Mouse (Mus musculus): ENCODE data around the gene Fkbpl. TPM values are rescaled to one million over a fixed set of nuclear protein-coding genes. Genes with fewer than 3 reads are reported as not detected.

Fkbpl gene
- polyA plus RNA-seq, 1 experiment from 2014 or later, result 9.7 TPM

- Histone ChIP-seq H3K4me3 (ENCODE audit: low read depth, low read length) (no peak overlapping the region), H3K4me1 (replicated peaks; ENCODE audit: control insufficient read depth, insufficient read depth, low read length) (no peaks in the 10 kb centered on the region), H3K4me2 (no peak overlapping the region), H3K9ac (ENCODE audit: low read depth, low read length) (no peak overlapping the region), H3K27ac (ENCODE audit: low read depth, low read length) (no peak overlapping the region), H3K36me3 (ENCODE audit: control insufficient read depth, insufficient read depth, low read length) (no peaks in the 10 kb centered on the region), H3K9me3 (ENCODE audit: control insufficient read depth, low read length) (no peaks in the 10 kb centered on the region), H3K27me3 (replicated peaks; ENCODE audit: control insufficient read depth, insufficient read depth, low read length) (peaks cover 38% of the 10 kb centered on the region)
- DNase-seq (ENCODE audit: low spot score) (no peak), ATAC-seq (replicated peaks; ENCODE audit: low FRiP score) (no peak)
- 60% methylated on average over 11 of the region's 11 CpGs for WGBS
Observed at GRCm38 (mm10) chr17:34681881-34682536, 37.4 kb downstream of the Fkbpl start.

- Histone ChIP-seq H3K4me1 (replicated peaks; ENCODE audit: control insufficient read depth, insufficient read depth, low read length) (no peaks in the 10 kb centered on the region), H3K27me3 (replicated peaks; ENCODE audit: control insufficient read depth, insufficient read depth, low read length) (peaks cover 34% of the 10 kb centered on the region), H3K4me3 (ENCODE audit: low read depth, low read length) (no peak overlapping the region), H3K9me3 (ENCODE audit: control insufficient read depth, low read length) (no peaks in the 10 kb centered on the region), H3K27ac (ENCODE audit: low read depth, low read length) (no peak overlapping the region), H3K4me2 (no peak overlapping the region), H3K9ac (ENCODE audit: low read depth, low read length) (no peak overlapping the region), H3K36me3 (ENCODE audit: control insufficient read depth, insufficient read depth, low read length) (no peaks in the 10 kb centered on the region)
- ATAC-seq (replicated peaks; ENCODE audit: low FRiP score), result no peak
- DNase-seq (ENCODE audit: low spot score), result no peak
- 74% methylated on average over 8 of the region's 8 CpGs for WGBS
Observed at GRCm38 (mm10) chr17:34683179-34683578, 38.6 kb downstream of the Fkbpl start.

- no peaks in the 10 kb centered on the region for H3K36me3 ChIP-seq (ENCODE audit: control insufficient read depth, insufficient read depth, low read length)
- no peak overlapping the region for H3K4me3 ChIP-seq (ENCODE audit: low read depth, low read length)
- no peak overlapping the region for H3K9ac ChIP-seq (ENCODE audit: low read depth, low read length)
- 69% methylated on average over 10 of the region's 10 CpGs for WGBS
- no peak for ATAC-seq (replicated peaks; ENCODE audit: low FRiP score)
- H3K4me2 ChIP-seq, result no peak overlapping the region
- no peaks in the 10 kb centered on the region for H3K9me3 ChIP-seq (ENCODE audit: control insufficient read depth, low read length)
- H3K4me1 ChIP-seq (replicated peaks; ENCODE audit: control insufficient read depth, insufficient read depth, low read length), result no peaks in the 10 kb centered on the region
- H3K27ac ChIP-seq (ENCODE audit: low read depth, low read length), result no peak overlapping the region
- DNase-seq (ENCODE audit: low spot score), result no peak
- H3K27me3 ChIP-seq (replicated peaks; ENCODE audit: control insufficient read depth, insufficient read depth, low read length), result peaks cover 28% of the 10 kb centered on the region
Observed at GRCm38 (mm10) chr17:34683686-34684220, 39.2 kb downstream of the Fkbpl start.

DNA sequence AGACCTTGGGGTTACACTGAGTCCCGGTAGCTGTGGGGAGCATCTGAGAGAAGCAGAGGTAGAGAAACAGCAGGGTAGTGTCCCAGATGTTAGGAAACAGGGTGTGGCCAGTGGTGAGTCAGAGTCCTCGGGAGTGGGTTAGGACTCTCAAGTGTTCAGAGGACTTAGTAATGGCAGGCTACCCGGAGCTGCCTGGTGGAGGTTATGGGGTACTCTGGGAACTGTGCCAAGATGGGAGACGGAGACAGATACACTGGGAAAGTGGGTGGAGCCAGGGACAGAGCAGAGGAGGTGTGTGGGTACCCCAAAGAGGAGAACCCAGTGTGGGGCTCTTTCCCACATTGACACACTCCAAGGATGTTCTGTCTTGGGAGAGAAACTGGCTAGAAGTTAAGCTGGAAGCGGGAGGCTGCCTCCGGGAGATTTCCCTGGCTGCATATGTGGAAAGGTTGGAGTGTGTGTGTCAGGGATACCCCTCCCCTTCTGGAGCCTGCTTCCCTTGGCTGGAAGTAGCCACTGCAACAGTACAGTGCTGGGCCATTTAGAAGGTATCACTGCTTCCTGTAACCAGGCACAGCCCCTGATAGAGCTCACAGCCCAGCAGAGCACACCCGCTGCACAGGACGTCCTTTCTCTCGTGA is 39.8 kb downstream of the Fkbpl start:
- peaks cover 22% of the 10 kb centered on the region for H3K27me3 ChIP-seq (replicated peaks; ENCODE audit: control insufficient read depth, insufficient read depth, low read length)
- no peaks in the 10 kb centered on the region for H3K9me3 ChIP-seq (ENCODE audit: control insufficient read depth, low read length)
- DNase-seq (ENCODE audit: low spot score), result no peak
- H3K36me3 ChIP-seq (ENCODE audit: control insufficient read depth, insufficient read depth, low read length), result no peaks in the 10 kb centered on the region
- no peak overlapping the region for H3K27ac ChIP-seq (ENCODE audit: low read depth, low read length)
- no peak overlapping the region for H3K4me2 ChIP-seq
- no peaks in the 10 kb centered on the region for H3K4me1 ChIP-seq (replicated peaks; ENCODE audit: control insufficient read depth, insufficient read depth, low read length)
- WGBS, result 62% methylated on average over 9 of the region's 9 CpGs
- no peak for ATAC-seq (replicated peaks; ENCODE audit: low FRiP score)
- H3K4me3 ChIP-seq (ENCODE audit: low read depth, low read length), result no peak overlapping the region
- no peak overlapping the region for H3K9ac ChIP-seq (ENCODE audit: low read depth, low read length)

DNA sequence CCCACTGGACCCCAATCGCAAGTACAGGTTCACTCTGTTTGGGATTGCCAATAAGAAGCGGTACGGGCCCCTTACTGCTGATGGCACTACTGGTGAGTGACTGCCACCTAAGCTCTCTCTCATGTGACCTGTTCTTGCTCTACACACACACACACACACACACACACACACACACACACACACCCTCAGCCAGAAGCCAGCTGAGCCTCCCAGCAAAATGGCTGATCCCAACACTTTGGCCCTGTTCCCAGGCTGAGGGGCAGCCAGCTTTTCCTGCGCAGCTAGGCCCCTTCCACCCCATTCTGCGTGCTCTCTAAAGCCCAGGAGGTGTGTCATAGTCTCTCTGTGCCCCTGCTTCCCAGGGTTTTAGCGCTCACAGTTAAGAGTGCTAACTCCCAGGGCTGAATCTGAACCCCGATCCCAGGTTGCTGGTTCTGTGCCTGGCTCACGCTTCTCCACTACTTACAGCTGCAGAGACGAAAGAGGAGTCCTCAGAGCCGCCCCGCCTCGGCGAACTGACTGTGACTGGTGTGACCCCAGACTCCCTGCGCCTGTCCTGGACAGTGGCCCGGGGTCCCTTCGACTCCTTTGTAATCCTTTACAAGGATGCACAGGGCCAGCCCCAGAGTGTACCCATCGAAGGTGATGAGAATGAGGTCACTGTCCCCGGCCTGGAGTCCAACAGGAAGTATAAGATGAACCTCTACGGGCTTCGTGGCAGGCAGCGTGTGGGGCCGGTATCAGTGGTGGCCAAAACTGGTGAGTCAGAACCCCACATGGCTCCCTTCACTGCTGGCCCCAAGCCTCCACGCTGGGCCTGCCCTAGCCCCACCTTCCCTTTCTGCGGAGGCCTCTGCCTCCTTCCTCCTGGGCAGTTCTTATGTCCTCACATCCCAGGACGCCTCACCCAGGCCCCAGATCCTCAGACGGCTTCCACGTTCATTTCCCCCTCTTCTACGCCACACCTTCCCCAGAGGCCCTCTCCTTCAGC is 40.9 kb downstream of the Fkbpl start:
- peaks cover 11% of the 10 kb centered on the region for H3K27me3 ChIP-seq (replicated peaks; ENCODE audit: control insufficient read depth, insufficient read depth, low read length)
- H3K4me3 ChIP-seq (ENCODE audit: low read depth, low read length), result no peak overlapping the region
- H3K4me2 ChIP-seq, result no peak overlapping the region
- no peak for ATAC-seq (replicated peaks; ENCODE audit: low FRiP score)
- no peaks in the 10 kb centered on the region for H3K9me3 ChIP-seq (ENCODE audit: control insufficient read depth, low read length)
- no peak for DNase-seq (ENCODE audit: low spot score)
- WGBS, result 70% methylated on average over 28 of the region's 28 CpGs
- H3K9ac ChIP-seq (ENCODE audit: low read depth, low read length), result no peak overlapping the region
- no peaks in the 10 kb centered on the region for H3K36me3 ChIP-seq (ENCODE audit: control insufficient read depth, insufficient read depth, low read length)
- H3K27ac ChIP-seq (ENCODE audit: low read depth, low read length), result no peak overlapping the region
- no peaks in the 10 kb centered on the region for H3K4me1 ChIP-seq (replicated peaks; ENCODE audit: control insufficient read depth, insufficient read depth, low read length)

- Histone ChIP-seq H3K9ac (ENCODE audit: low read depth, low read length) (no peak overlapping the region), H3K4me2 (no peak overlapping the region), H3K27me3 (replicated peaks; ENCODE audit: control insufficient read depth, insufficient read depth, low read length) (no peaks in the 10 kb centered on the region), H3K27ac (ENCODE audit: low read depth, low read length) (no peak overlapping the region), H3K36me3 (ENCODE audit: control insufficient read depth, insufficient read depth, low read length) (no peaks in the 10 kb centered on the region), H3K4me3 (ENCODE audit: low read depth, low read length) (no peak overlapping the region), H3K9me3 (ENCODE audit: control insufficient read depth, low read length) (no peaks in the 10 kb centered on the region), H3K4me1 (replicated peaks; ENCODE audit: control insufficient read depth, insufficient read depth, low read length) (no peaks in the 10 kb centered on the region)
- DNase-seq (ENCODE audit: low spot score) (no peak), ATAC-seq (replicated peaks; ENCODE audit: low FRiP score) (no peak)
- 86% methylated on average over 7 of the region's 7 CpGs for WGBS
Observed at GRCm38 (mm10) chr17:34688889-34689288, 44.3 kb downstream of the Fkbpl start.

DNA sequence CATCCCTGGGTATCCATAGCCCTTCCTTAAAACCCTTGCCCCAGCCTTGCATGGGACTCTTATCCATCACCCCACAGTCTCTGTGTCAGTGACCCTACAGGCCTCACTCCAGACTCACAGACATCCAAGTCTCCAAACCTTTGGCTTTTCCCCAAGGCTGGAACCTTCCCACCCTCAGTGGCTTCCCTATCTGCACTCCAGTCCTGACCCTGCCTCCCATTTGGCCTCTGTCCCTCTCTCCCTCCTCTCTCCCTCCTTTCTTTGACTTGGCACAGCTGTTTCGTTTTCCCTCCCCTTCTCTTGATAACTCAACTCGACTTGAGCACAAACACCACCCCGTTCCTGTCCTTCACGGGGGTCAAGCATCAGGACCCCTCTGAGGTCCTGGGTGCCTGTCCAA is 45.9 kb downstream of the Fkbpl start:
- no peak overlapping the region for H3K4me3 ChIP-seq (ENCODE audit: low read depth, low read length)
- ATAC-seq (replicated peaks; ENCODE audit: low FRiP score) (no peak), DNase-seq (ENCODE audit: low spot score) (no peak)
- no peaks in the 10 kb centered on the region for H3K27me3 ChIP-seq (replicated peaks; ENCODE audit: control insufficient read depth, insufficient read depth, low read length)
- no peaks in the 10 kb centered on the region for H3K36me3 ChIP-seq (ENCODE audit: control insufficient read depth, insufficient read depth, low read length)
- H3K4me1 ChIP-seq (replicated peaks; ENCODE audit: control insufficient read depth, insufficient read depth, low read length), result no peaks in the 10 kb centered on the region
- no peak overlapping the region for H3K27ac ChIP-seq (ENCODE audit: low read depth, low read length)
- H3K4me2 ChIP-seq, result no peak overlapping the region
- H3K9me3 ChIP-seq (ENCODE audit: control insufficient read depth, low read length), result no peaks in the 10 kb centered on the region
- 72% methylated on average over 4 of the region's 4 CpGs for WGBS
- no peak overlapping the region for H3K9ac ChIP-seq (ENCODE audit: low read depth, low read length)

DNA sequence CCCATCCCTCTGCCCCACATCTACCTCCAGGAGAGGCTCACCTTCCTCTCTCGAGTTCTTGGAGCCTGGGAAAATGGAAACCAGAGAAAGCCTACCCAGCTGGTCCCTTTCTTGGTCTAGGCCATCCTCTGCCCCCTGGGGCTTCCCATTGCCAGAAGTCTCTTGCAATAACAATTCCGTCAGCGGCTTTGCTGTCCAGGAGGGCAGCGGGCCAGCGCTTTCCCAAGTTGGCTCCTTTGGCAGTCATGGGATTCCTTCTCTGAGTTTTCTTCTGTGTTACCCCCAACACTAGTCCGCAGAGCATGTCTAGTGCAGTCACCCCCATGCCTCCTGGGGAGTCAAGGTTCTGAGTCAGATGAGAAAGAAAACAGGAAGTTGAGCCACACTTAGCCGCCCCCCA is 48.3 kb downstream of the Fkbpl start:
- H3K4me2 ChIP-seq, result no peak overlapping the region
- 75% methylated on average over 7 of the region's 7 CpGs for WGBS

More for the DNA sequence above, 48.3 kb downstream of the Fkbpl start:
- H3K36me3 ChIP-seq (ENCODE audit: control insufficient read depth, insufficient read depth, low read length), result no peaks in the 10 kb centered on the region
- no peaks in the 10 kb centered on the region for H3K4me1 ChIP-seq (replicated peaks; ENCODE audit: control insufficient read depth, insufficient read depth, low read length)
- H3K9ac ChIP-seq (ENCODE audit: low read depth, low read length), result no peak overlapping the region
- ATAC-seq (replicated peaks; ENCODE audit: low FRiP score) (no peak), DNase-seq (ENCODE audit: low spot score) (no peak)
- H3K27ac ChIP-seq (ENCODE audit: low read depth, low read length), result no peak overlapping the region
- no peaks in the 10 kb centered on the region for H3K27me3 ChIP-seq (replicated peaks; ENCODE audit: control insufficient read depth, insufficient read depth, low read length)
- no peaks in the 10 kb centered on the region for H3K9me3 ChIP-seq (ENCODE audit: control insufficient read depth, low read length)
- no peak overlapping the region for H3K4me3 ChIP-seq (ENCODE audit: low read depth, low read length)
